Mouse (Mus musculus) thymus, postnatal 10 days (tissue): ENCODE results near the gene Scd4.
"Not testable (repeated sequence)": the region's sequence is repeated elsewhere in the genome, so short reads cannot be mapped to it uniquely, and the experiment has no call there.

Source experiments
- DNase-seq, 2 experiments: peaks; one replicate each; pipeline ENCODE4 v3.0.0; 2021; ENCODE audit warnings: low spot score in 2 of 2

The Scd4 gene

GRCm38 (mm10) chr19:44300520-44300919 lies 32.4 kb upstream of the Scd4 start:
- no peak for DNase-seq

- DNase-seq = no peak
Measured at GRCm38 (mm10) chr19:44301176-44301575, 31.7 kb upstream of the Scd4 start.

- DNase-seq = no peak
Measured at GRCm38 (mm10) chr19:44301671-44302305, 31.1 kb upstream of the Scd4 start.

DNA sequence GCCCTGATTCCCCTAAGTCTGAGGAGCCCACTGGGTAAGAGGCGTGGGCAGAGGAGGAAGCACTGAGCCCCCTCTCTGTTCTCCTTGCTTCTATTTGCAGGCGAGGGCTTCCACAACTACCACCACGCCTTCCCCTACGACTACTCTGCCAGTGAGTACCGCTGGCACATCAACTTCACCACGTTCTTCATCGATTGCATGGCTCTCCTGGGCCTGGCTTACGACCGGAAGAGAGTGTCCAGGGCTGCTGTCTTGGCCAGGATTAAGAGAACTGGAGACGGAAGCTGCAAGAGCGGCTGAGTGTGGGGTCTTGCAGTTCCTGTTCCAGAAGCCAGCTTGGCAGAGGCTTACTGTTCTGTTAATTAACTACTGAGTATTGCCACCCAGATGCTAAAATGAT lies 30.0 kb upstream of the Scd4 start:
- DNase-seq = no peak

- no peak for DNase-seq
Measured at GRCm38 (mm10) chr19:44303502-44303901, 29.4 kb upstream of the Scd4 start.

DNA sequence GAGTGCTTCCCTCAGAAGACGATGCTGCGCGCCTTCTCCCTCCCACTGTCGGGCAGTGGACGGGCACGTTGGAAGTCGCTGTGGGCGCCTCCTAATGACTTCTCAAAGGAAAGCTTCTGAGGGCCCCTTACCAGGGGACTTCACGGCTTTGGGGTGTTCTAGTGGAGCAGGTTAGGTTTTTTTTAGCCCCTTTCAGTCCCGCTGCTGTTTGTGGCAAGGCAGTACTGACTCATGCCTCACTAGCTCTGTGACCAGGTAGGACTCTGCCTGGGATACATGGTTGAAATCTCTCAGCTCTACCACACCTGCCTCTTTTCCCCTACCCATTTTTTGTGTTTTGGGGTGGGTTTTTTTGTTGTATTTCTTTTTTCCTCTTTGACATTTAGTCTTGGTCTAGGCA lies 28.5 kb upstream of the Scd4 start:
- no peak for DNase-seq

DNA sequence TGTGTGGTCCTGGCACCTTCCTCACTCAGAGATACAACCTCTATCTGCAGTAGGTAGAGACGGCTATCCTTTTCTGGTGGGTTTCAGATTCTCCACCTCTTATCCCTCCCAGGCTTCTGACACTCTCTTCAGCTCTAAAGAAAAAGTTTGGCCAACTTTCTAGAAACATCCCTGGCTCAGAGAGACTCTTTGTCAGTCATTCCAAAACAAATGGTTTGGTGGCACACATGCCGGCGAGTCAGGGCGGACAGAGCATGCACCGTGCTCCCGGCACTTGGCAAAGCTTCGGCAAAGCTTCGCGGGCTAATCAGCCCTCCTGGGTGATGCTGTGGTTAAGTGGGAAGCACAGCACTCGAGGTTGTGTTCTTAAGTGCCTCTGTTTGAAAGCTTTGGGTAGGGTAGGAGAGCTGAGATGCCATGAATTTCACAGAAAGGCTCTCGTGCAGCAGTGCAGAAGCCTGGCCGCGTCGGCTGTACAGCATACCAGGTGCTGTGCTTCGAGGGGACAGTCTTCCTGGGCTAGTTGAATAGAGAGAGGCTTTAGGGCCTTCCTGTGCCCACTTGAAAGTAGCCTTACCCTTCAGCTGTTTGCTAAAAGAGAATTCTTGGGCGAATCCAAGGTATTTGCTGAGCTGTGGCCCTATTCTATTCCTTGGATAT lies 27.9 kb upstream of the Scd4 start:
- DNase-seq = no peak

DNA sequence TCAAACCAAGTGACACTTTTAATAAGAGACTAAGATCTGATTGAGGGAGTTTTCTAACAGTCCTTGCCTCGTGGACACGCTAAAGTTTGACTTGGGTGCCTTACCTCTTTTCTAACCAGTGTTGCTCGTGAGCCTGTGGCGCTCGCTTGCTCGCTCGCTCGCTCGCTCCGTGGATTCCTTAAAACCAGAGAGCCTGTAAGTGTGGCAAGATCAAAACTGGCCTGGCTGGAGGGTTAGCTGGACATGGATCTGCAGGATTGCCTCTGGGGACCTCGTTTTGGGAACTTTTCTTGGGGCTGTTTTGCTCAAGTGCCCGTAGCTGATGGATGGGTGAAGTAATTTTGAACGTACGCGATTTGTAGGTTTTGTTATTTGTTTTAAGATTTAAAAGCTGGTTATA lies 27.2 kb upstream of the Scd4 start:
- DNase-seq = no peak

DNA sequence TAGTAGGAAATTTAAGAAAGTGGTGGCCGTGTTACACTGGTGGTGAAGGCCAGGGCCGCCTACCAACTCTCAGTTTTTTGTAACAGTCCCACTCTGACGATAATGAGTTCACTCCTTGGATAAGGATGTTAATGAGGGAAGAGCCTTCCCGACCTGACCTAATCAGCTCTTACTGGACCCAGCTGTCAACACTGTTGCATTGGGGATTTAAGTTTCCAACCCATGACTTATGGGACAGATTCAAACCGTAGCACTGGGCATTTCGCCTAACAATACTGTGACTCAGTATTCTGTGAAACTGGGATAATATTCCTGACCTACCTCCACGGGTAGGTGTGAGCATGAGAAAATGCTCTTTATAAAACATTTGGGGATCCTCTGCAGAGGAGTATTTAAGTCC lies 26.7 kb upstream of the Scd4 start:
- no peak for DNase-seq

GRCm38 (mm10) chr19:44307101-44307914 lies 25.6 kb upstream of the Scd4 start:
- no peak for DNase-seq

DNA sequence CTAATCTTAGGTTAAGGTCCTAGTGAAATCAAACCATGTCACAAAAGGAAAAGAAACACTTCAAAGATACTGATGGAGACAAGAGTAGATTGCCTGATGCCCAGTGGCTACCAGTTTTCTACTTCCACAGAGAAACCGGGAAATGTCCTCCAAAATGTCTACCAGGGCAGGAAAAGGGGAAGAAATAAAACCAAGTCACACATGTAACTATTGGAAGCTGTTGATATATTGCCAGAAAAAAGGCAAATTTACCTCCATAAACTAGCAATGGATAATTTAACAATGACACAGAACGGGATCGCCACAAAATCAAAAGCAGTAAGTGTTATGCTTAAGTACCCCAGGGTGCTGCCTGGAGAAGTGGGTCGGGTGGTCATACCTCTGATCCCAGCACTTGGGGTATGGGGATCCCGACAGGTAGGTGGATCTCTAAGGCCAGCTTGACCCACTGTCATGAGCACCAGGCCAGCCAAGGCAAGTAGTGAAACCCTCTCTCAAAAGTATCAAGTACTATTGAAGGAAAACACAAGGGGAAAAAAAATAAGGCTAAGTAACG lies 24.9 kb upstream of the Scd4 start:
- DNase-seq = no peak

DNA sequence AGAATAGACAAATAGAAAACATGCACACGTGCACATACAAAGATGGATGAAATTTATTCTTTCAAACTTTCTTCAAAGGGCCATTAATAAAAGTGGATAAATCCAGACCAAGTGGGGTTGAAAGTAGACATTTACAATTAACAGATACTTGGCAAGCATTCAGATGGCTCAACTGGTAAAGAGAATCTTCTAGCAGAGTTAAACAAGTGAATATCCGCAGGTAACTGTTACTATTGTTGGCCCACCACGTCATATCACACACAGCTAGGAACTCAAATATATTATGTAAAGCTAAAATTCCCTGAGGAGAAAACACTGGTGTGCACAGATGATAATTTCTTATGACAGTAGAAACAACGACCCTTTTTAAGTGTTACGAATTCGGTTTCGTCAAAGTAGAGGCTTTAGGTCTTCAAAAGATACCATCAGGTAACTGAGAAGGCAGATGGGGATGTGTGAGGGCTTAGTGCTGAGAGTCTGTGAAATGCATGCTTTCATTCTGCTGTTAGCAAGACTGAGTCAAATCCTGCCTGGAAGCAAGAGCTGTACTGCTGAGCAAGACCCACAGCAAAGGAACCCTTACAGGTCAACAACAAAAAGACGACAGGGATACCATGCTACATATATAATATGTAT lies 24.2 kb upstream of the Scd4 start:
- DNase-seq = no peak

- no peak for DNase-seq
Measured at GRCm38 (mm10) chr19:44309351-44310154, 23.3 kb upstream of the Scd4 start.

DNA sequence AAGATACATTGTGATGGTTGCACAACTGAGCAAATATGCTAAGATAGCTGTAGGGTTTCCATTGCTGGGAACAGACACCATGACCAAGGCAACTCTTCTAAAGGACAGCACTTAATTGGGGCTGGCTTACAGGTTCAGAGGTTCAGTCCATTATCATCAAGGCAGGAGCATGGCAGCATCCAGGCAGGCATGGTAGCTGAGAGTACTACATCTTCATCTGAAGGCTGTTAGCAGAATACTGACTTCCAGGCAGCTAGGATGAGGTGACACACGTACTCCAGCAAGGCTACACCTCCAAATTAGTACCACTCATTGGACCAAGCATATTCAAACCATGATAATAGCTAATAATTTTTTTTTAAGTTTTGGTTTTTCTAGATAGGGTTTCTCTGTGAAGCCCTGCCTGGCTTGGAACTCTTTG lies 22.7 kb upstream of the Scd4 start:
- not testable (repeated sequence) for DNase-seq

- DNase-seq = no peak
Measured at GRCm38 (mm10) chr19:44310814-44311213, 22.1 kb upstream of the Scd4 start.

GRCm38 (mm10) chr19:44311306-44312006 lies 21.4 kb upstream of the Scd4 start:
- DNase-seq = no peak

- no peak for DNase-seq
Measured at GRCm38 (mm10) chr19:44312007-44312360, 20.9 kb upstream of the Scd4 start.

DNA sequence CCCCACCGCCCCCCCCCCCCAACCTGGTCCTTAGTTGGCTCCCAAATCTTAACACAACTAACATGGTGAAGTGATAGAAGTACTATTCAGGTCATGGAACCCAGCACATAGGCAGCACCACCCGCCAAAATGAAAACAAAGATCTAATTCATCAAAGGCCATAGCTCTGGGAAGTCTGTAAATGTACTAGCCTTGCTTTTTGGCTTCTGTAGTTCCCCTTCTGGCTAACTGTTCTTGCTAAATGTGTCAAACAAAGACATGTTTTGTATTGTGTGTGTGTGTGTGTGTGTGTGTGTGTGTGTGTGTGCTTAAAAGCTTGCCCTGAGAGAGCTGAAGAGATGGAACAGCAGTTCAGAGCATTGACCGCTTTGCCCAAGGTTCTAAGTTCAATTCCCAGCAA lies 19.8 kb upstream of the Scd4 start:
- DNase-seq = no peak

GRCm38 (mm10) chr19:44314327-44314759 lies 18.5 kb upstream of the Scd4 start:
- peak; percentile 16 to 44 for DNase-seq

- no peak for DNase-seq
Measured at GRCm38 (mm10) chr19:44314871-44315414, 17.9 kb upstream of the Scd4 start.
